Mouse (Mus musculus) embryonic fibroblast, embryonic 13.5 days (primary cell): ENCODE results near the gene Arl5c. TPM values are rescaled to one million over a fixed set of nuclear protein-coding genes. Genes with fewer than 3 reads are reported as not detected.

ENCODE experiments used
- H3K27ac ChIP-seq: 2 replicates; pipeline ENCODE4 v1.5.1; 2012; ENCODE audit warnings: low read length, control low read depth, inconsistent platforms; ENCODE audit not compliant: insufficient read depth
- H3K4me1 ChIP-seq: 2 replicates; pipeline ENCODE4 v1.6.1; 2011; ENCODE audit warnings: low read length; ENCODE audit not compliant: control insufficient read depth, insufficient read depth
- H3K4me3 ChIP-seq: 2 replicates; pipeline ENCODE4 v1.5.1; 2011; ENCODE audit warnings: mild to moderate bottlenecking, control low read depth, low read length; ENCODE audit not compliant: insufficient read depth
- CTCF ChIP-seq: IDR thresholded peaks from 2 replicates; pipeline ENCODE4 v1.5.1; 2011; ENCODE audit warnings: mild to moderate bottlenecking, control low read depth, low read length, moderate library complexity, borderline replicate concordance; ENCODE audit not compliant: insufficient read depth
- POLR2A ChIP-seq: IDR thresholded peaks from 2 replicates; pipeline ENCODE4 v1.6.1; 2011; ENCODE audit warnings: low read depth, mild to moderate bottlenecking, control low read depth, low read length, moderate library complexity
- polyA plus RNA-seq: library from polyadenylated mRNA; stranded (reverse); fragments of >200 nt; gene quantifications from 2 replicates; pipeline ENCODE4 v1.2.4, GENCODE M21; 2011; ENCODE audit warnings: low read depth; ENCODE audit not compliant: missing spikeins, insufficient read length

The Arl5c gene
- polyA plus RNA-seq, 1 experiment, result 2.2 TPM

- no peak overlapping the region for H3K27ac ChIP-seq
- TF ChIP-seq CTCF, result no peak
- TF ChIP-seq POLR2A, result no peak
- 0 out of 2 replicates have a peak, but pooled peaks cover 2% of the 10 kb centered on the region for H3K4me1 ChIP-seq
- no peak overlapping the region for H3K4me3 ChIP-seq
Observed at GRCm38 (mm10) chr11:98020710-98021109, 24.7 kb upstream of the Arl5c start.

- Histone ChIP-seq H3K27ac (no peak overlapping the region), H3K4me3 (no peak overlapping the region), H3K4me1 (0 out of 2 replicates have a peak, but pooled peaks cover 2% of the 10 kb centered on the region)
- TF ChIP-seq POLR2A (no peak), CTCF (no peak)
Observed at GRCm38 (mm10) chr11:98019883-98020610, 24.1 kb upstream of the Arl5c start.

GRCm38 (mm10) chr11:98018858-98019641 is 23.1 kb upstream of the Arl5c start:
- H3K4me3 ChIP-seq, result no peak overlapping the region

GRCm38 (mm10) chr11:98018222-98018621 is 22.2 kb upstream of the Arl5c start:
- H3K4me3 ChIP-seq, result no peak overlapping the region
- 0 out of 2 replicates have a peak, but pooled peaks cover 2% of the 10 kb centered on the region for H3K4me1 ChIP-seq
- H3K27ac ChIP-seq, result no peak overlapping the region
- TF ChIP-seq POLR2A, result no peak
- no peak for TF ChIP-seq CTCF

More at GRCm38 (mm10) chr11:98018858-98019641, 23.1 kb upstream of the Arl5c start:
- H3K27ac ChIP-seq, result no peak overlapping the region
- H3K4me1 ChIP-seq, result 0 out of 2 replicates have a peak, but pooled peaks cover 2% of the 10 kb centered on the region
- TF ChIP-seq POLR2A, result no peak
- peak; percentile 53; the same call in 1 of the 2 replicates for TF ChIP-seq CTCF

GRCm38 (mm10) chr11:98016824-98017223 is 20.8 kb upstream of the Arl5c start:
- Histone ChIP-seq H3K27ac (no peak overlapping the region), H3K4me3 (no peak overlapping the region), H3K4me1 (0 out of 2 replicates have a peak, but pooled peaks cover 2% of the 10 kb centered on the region)
- TF ChIP-seq CTCF, result no peak
- TF ChIP-seq POLR2A, result no peak

GRCm38 (mm10) chr11:98016177-98016576 is 20.2 kb upstream of the Arl5c start:
- no peak overlapping the region for H3K4me3 ChIP-seq
- no peak overlapping the region for H3K27ac ChIP-seq
- 0 out of 2 replicates have a peak, but pooled peaks cover 2% of the 10 kb centered on the region for H3K4me1 ChIP-seq
- TF ChIP-seq POLR2A (no peak), CTCF (no peak)

- Histone ChIP-seq H3K4me3 (no peak overlapping the region), H3K4me1 (no peaks in the 10 kb centered on the region), H3K27ac (no peak overlapping the region)
- TF ChIP-seq CTCF (no peak), POLR2A (no peak)
Observed at GRCm38 (mm10) chr11:98012831-98013230, 16.9 kb upstream of the Arl5c start.

GRCm38 (mm10) chr11:98011716-98012115 is 15.7 kb upstream of the Arl5c start:
- no peaks in the 10 kb centered on the region for H3K4me1 ChIP-seq
- TF ChIP-seq POLR2A (no peak), CTCF (no peak)
- H3K4me3 ChIP-seq, result no peak overlapping the region
- H3K27ac ChIP-seq, result no peak overlapping the region

- TF ChIP-seq POLR2A, result no peak
- TF ChIP-seq CTCF, result no peak
Observed at GRCm38 (mm10) chr11:98008087-98008486, 12.1 kb upstream of the Arl5c start.

GRCm38 (mm10) chr11:98005686-98006085 is 9.7 kb upstream of the Arl5c start:
- Histone ChIP-seq H3K4me1 (peaks cover 3% of the 10 kb centered on the region; the same call in 1 of the 2 replicates), H3K27ac (peak overlapping the region; percentile 60), H3K4me3 (no peak overlapping the region)
- TF ChIP-seq CTCF (no peak), POLR2A (no peak)

More at GRCm38 (mm10) chr11:98008087-98008486, 12.1 kb upstream of the Arl5c start:
- no peak overlapping the region for H3K27ac ChIP-seq
- H3K4me1 ChIP-seq, result peaks cover 3% of the 10 kb centered on the region; the same call in 1 of the 2 replicates
- H3K4me3 ChIP-seq, result no peak overlapping the region

GRCm38 (mm10) chr11:98005076-98005475 is 9.1 kb upstream of the Arl5c start:
- H3K4me1 ChIP-seq, result peaks cover 3% of the 10 kb centered on the region; the same call in 1 of the 2 replicates
- no peak overlapping the region for H3K4me3 ChIP-seq
- TF ChIP-seq POLR2A (no peak), CTCF (no peak)
- no peak overlapping the region for H3K27ac ChIP-seq
